Mouse (Mus musculus): ENCODE measurements around the gene Rtn4ip1.

Gene Rtn4ip1

DNA sequence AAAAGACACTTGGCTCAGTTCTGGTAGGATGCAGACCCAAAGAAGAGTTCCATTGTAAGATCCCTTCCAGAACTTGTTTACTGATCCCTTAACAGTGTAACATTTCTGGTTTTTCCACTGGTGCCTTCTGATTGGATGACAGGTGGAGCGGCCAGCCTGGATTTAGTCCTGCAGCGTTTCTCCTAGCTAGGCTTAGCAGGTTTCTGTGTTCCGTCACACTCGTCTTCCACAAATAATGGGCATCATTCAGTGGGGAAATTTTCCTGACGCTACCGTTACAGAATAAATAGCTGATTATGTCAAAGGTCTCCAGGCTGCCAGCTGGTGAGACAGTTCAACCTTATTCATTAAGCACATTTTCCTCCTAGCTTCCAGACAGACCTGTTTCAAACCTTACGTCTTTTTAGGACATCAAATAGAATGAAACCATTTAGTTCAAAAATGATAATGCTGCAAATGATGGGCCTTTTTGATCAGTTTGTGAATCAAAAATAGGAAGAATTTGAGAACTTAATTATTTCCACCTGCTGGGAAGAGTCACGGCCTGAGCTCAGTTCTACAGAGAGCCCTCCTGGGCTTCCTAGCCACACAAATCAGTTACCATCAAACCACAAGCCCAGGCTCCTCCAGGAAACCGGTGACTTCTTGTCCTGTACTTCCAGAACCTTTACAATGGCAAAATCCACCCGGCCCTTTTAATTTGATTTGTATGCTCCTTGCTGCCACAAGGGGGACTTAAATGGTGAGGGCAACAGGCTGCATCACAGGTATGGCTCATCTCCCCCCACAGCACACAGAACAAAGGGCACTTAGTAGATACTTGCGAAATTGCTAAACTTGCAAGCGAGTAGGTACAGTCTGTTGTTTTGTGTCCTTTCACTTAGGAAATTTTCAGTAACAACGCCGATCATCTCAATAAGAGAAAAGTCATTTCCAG, 100.7 kb downstream of the Rtn4ip1 start:
- no peak for DNase-seq (ENCODE audit: low spot score in 2 of 2)

DNA sequence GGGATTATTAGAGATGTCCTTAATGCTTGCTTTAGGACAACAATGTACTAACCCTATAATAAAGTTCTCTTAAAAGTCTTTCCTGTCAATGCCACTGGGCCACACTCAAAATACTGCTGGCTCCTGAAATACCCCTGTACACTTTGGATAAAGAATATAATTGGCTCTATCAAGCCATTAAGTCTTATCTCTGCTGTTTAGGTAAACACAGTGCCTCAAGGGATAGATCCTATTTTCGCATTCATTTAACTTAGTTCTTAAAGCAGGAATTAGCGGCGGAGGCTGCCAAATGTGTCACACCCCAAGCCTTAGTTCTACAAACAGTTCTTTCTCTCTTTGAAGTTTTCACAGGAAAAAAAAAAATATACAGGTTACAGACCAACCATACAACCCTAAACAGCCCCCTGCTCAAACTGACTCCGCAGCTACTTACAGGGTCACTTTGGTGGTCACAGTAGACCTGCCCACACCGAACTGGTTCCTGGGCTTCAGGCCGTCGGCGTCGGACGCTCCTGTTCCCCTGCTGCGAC, 101.5 kb downstream of the Rtn4ip1 start:
- DNase-seq (ENCODE audit: low spot score in 2 of 2): no peak

DNA sequence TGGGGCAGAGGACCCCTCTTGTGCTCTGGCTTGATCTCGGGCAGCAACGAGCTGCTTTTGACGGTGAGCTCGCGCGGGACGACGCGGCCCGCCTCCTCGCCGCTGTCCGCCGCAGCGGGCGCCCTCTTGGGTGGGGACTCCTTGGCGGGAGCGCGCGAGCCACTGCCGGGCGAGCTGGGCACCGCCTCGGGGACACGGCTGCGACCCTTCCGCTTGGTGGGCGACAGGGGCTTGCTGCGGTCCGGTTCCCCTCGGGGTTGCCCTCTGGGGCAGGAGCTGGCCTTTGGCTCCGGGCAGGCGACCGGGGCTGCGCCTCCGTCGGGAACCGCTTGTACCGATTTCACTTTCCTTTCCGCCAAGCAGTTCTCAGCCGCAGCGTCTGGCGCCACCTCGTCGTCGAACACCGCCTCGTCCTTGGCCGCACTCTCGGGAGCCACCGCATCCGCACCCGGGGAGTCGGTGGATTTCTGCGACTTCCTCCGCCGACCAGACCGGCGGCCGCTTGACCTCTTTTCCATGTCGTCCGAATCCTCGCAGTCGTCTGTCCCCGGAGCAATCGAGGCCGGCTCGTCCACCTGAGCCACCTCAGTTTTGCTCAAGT, 102.0 kb downstream of the Rtn4ip1 start:
- peak; percentile 54 to 71 for DNase-seq (ENCODE audit: low spot score in 2 of 2)

DNA sequence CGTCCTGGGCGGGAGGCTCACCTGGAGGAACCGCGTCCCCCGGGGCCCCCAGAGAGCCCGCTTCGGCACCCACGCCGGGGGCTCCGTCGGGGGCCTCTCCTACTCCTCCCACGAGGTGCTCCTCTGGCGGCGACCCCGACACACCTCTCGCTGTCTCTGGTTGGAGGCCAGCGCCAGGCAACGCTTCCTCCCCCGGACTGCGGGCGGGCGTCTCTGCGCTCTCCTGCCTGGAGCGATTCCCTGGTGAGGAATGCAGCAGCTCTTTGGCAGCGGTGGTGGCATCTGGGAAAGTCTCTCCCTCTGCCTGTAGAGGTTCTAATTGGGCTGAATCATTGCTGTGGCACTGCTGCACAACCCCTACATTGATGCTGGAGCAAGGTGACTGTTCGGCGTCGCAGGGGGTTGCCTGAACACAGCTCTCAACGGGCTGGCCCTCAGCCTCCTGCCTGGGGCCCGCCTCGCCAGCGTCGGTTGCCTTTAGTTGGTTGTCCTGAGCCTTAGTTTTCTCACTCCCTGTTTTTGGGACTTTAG, 102.7 kb downstream of the Rtn4ip1 start:
- peak in 1 of 2 experiments; percentile 24 for DNase-seq (ENCODE audit: low spot score in 2 of 2)

DNA sequence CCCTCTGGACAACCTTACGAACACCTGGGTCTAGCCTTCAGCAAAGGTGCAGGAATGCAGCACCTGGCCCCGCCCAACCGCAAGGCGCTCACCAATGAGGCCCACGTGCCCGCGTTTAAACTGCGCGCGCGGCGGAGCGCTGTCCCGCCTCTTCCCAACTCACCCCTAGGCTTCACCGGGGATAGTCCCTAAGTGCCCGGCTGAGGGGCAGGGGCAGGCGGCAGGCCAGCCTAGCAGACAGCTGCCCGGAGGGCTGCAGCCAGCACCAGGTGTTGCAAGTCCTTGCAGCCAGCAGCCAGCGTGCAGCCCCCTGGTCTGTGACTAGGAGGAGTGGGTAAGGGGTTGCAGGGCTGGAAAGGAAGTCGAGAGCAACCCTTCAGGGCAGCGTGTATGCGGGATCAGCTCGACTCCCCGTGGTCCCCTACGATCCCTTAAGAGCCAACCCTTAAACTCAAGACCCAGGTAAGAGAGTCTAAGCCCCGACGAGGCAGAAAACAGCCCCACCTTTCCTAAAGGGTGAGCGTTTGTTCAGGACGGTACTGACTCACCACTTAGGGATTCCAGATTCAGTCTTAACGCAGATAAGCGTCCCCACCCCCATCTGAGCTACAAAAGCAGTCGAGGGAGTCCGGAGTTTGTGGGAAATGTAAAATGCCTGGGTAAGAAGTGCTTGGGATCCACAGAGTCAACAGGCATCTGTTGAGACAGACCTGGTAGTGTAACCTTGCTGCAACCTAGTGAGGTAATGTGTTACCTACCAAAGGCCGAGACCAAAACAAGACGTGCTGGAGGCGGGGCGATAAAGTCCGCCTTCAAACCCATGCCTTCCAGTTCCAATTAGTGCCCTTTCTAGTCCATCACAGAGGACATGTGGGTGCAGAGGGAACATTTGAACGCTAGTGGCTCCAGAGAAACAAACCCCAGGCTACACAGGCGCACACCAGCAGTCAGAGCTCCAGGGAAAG, 104.4 kb downstream of the Rtn4ip1 start:
- DNase-seq (ENCODE audit: low spot score in 2 of 2): peak; percentile 46 to 62

Measured in urinary bladder, postnatal 36 days (tissue).